Mouse (Mus musculus): ENCODE data around the gene Creb3l1. TPM values are rescaled to one million over a fixed set of nuclear protein-coding genes. Genes with fewer than 3 reads are reported as not detected.

The Creb3l1 gene
- polyA plus RNA-seq, 1 experiment: 8.9 TPM

DNA sequence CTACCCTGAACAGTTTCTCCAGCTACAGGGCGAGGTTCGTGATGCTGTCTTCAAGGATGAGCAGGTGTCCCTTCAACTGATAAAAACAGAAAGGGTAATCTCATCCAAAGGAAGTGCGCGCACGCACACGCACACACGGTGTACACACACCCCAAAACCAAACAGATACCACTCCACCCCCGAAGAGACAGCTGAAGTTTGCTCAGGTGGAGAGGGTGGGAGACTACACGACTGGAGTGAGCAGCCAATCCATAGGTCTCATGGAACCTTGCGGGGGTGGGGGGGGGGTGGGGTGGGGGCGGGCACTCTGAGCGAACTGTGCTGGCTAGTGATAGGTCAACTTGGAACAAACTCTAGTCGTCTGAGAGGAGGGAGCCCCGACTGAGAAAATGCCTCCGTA, 17.2 kb upstream of the Creb3l1 start:
- DNase-seq: no peak
- no peaks in the 10 kb centered on the region for H3K4me1 ChIP-seq (ENCODE audit: control insufficient read depth, insufficient read depth, low read length)
- no peak overlapping the region for H3K4me3 ChIP-seq (ENCODE audit: insufficient read depth, low read depth, low read length)
- TF ChIP-seq POLR2A (IDR thresholded peaks at IDR 0.05; ENCODE audit: low read depth, low read length) (no peak), CTCF (conservative IDR thresholded peaks at IDR 0.05; ENCODE audit: insufficient read depth, insufficient read length, low read depth, low read length) (no peak)
- H3K36me3 ChIP-seq (ENCODE audit: control insufficient read depth, insufficient read depth, low read length): no peaks in the 10 kb centered on the region
- H3K27me3 ChIP-seq (replicated peaks; ENCODE audit: control insufficient read depth, insufficient read depth, low read length): no peaks in the 10 kb centered on the region
- H3K27ac ChIP-seq (ENCODE audit: insufficient read depth, low read depth, low read length): no peak overlapping the region
- 83% methylated on average over 15 of the region's 15 CpGs for WGBS

DNA sequence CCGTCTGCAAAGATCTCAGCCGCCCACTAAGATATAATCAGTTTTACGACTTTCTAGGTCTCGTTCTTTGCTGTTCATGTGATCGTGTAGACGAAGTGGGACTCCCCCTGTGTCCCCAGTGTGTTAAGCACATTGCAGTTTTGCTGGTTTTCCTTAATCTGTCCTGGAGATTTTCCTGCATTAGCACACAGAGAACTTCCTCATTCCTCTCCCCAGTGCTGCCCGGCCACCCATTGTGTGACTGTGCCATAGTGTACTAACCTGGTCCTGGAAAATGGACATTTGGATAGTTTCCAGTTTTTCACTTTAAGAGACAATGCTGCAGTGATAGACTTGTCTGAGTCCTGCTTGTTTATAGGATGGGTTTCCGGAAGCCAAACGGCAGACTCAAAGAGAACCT, 10.0 kb upstream of the Creb3l1 start:
- DNase-seq: no peak
- WGBS: 64% methylated on average over 9 of the region's 9 CpGs
- TF ChIP-seq CTCF (conservative IDR thresholded peaks at IDR 0.05; ENCODE audit: insufficient read depth, insufficient read length, low read depth, low read length) (no peak), POLR2A (IDR thresholded peaks at IDR 0.05; ENCODE audit: low read depth, low read length) (no peak)
- Histone ChIP-seq H3K4me3 (ENCODE audit: insufficient read depth, low read depth, low read length) (no peak overlapping the region), H3K27me3 (replicated peaks; ENCODE audit: control insufficient read depth, insufficient read depth, low read length) (no peaks in the 10 kb centered on the region), H3K27ac (ENCODE audit: insufficient read depth, low read depth, low read length) (no peak overlapping the region), H3K36me3 (ENCODE audit: control insufficient read depth, insufficient read depth, low read length) (no peaks in the 10 kb centered on the region), H3K4me1 (ENCODE audit: control insufficient read depth, insufficient read depth, low read length) (no peaks in the 10 kb centered on the region)

DNA sequence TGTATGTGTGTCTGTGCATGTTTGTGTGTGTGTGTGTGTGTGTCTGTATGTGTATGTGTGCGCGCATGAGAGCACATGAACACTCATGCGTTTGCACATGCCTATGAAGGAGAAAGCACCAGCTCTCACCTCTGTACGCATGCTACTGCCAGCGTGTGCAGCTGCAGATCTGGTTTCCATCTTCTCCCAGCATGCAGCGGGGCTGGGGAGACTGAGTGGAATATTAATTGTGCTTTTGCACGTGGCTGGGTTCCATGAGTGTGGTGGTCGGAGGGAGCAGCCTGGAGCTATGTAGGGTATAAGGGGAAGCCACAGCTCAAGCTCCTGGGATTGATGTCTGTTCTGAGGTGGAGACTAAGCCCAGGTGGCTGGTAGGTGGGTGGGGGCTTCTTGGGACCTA, 6.3 kb upstream of the Creb3l1 start:
- H3K4me3 ChIP-seq (ENCODE audit: insufficient read depth, low read depth, low read length): no peak overlapping the region
- 85% methylated on average over 8 of the region's 8 CpGs for WGBS
- no peak for DNase-seq
- no peak for TF ChIP-seq POLR2A (IDR thresholded peaks at IDR 0.05; ENCODE audit: low read depth, low read length)
- TF ChIP-seq CTCF (conservative IDR thresholded peaks at IDR 0.05; ENCODE audit: insufficient read depth, insufficient read length, low read depth, low read length): no peak
- H3K4me1 ChIP-seq (ENCODE audit: control insufficient read depth, insufficient read depth, low read length): no peaks in the 10 kb centered on the region
- H3K36me3 ChIP-seq (ENCODE audit: control insufficient read depth, insufficient read depth, low read length): no peaks in the 10 kb centered on the region
- no peaks in the 10 kb centered on the region for H3K27me3 ChIP-seq (replicated peaks; ENCODE audit: control insufficient read depth, insufficient read depth, low read length)
- H3K27ac ChIP-seq (ENCODE audit: insufficient read depth, low read depth, low read length): no peak overlapping the region

DNA sequence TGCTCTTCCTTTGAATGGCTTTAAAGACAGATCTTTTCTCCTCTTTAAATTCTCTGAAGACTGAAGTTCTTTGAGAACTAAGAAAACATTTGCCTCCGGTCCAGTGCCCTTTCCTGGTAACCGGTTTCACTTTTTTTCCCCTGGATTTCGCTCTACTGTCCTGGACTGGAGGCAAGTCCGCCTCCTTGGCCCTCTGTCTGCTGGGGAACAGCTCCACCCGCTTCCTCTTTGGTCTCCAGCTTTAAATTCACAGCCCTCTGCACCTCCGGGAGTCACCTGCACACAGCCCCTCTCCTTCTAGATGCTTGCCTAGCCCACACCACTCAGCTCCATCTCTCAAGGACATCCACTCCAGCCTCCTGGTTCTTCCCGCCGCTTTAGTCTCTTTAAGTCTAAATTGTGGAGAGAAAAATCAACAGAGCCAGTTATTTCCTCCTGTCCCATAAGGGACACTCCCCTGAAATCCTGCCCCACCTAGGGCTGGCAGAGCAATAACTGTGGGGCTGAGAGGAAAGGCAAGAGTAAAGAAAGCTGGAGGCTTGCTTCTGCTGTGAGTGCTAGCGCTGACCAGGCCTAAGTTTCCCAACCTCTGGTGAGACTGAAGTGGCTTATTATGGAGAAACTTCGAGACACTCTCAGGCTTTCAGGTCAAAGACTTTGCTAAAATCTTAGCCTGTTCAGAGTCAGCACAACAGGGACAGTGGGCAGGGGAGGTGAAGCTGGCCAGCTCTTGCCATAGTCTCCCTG, 5.3 kb upstream of the Creb3l1 start:
- DNase-seq: no peak
- no peaks in the 10 kb centered on the region for H3K36me3 ChIP-seq (ENCODE audit: control insufficient read depth, insufficient read depth, low read length)
- H3K27ac ChIP-seq (ENCODE audit: insufficient read depth, low read depth, low read length): no peak overlapping the region
- H3K4me3 ChIP-seq (ENCODE audit: insufficient read depth, low read depth, low read length): no peak overlapping the region
- 70% methylated on average over 10 of the region's 10 CpGs for WGBS
- no peak for TF ChIP-seq POLR2A (IDR thresholded peaks at IDR 0.05; ENCODE audit: low read depth, low read length)
- H3K4me1 ChIP-seq (ENCODE audit: control insufficient read depth, insufficient read depth, low read length): no peaks in the 10 kb centered on the region; the same call in 1 of the 2 replicates
- H3K27me3 ChIP-seq (replicated peaks; ENCODE audit: control insufficient read depth, insufficient read depth, low read length): no peaks in the 10 kb centered on the region

DNA sequence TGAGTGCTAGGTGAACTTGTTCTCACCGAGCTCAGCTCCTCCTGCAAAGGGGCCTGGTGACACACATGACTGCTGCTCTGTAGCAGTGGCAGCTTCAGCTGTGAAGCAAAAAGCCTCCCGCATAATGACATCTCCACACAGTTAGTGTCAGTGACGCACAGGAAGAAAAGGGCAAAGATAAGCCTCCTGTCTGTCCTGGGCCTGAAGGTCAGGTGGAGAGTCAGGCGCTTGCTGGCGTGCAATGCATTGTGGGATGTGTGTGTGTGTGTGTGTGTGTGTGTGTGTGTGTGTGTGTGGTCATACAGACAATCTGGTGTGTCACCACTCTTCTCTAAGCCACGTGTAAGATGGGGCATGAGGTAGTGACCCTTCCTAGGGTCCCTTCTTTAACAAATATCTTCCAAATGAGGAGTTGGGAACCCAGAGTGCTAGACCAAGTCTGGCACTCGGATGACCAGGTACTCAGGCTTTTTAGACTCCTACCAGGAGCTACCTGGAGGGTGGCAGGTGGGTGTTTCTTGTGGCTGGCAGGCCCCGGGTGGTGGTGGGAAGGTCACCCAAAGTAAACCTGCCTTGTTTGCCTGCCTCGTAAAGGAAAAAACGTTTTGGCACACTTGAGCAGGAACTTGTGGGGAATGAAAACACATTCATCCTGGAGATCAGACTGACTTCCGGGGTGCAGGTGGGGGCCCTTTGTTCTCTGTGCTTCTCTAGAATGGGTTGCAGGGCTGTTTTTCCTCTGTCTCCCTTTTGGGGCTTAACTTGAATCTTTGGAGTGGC, 3.7 kb upstream of the Creb3l1 start:
- DNase-seq: no peak
- H3K36me3 ChIP-seq (ENCODE audit: control insufficient read depth, insufficient read depth, low read length): no peaks in the 10 kb centered on the region
- H3K27ac ChIP-seq (ENCODE audit: insufficient read depth, low read depth, low read length): no peak overlapping the region
- H3K27me3 ChIP-seq (replicated peaks; ENCODE audit: control insufficient read depth, insufficient read depth, low read length): no peaks in the 10 kb centered on the region
- H3K4me3 ChIP-seq (ENCODE audit: insufficient read depth, low read depth, low read length): no peak overlapping the region
- WGBS: 65% methylated on average over 11 of the region's 11 CpGs
- no peaks in the 10 kb centered on the region; the same call in 1 of the 2 replicates for H3K4me1 ChIP-seq (ENCODE audit: control insufficient read depth, insufficient read depth, low read length)
- TF ChIP-seq POLR2A (IDR thresholded peaks at IDR 0.05; ENCODE audit: low read depth, low read length) (no peak), CTCF (conservative IDR thresholded peaks at IDR 0.05; ENCODE audit: insufficient read depth, insufficient read length, low read depth, low read length) (no peak)

DNA sequence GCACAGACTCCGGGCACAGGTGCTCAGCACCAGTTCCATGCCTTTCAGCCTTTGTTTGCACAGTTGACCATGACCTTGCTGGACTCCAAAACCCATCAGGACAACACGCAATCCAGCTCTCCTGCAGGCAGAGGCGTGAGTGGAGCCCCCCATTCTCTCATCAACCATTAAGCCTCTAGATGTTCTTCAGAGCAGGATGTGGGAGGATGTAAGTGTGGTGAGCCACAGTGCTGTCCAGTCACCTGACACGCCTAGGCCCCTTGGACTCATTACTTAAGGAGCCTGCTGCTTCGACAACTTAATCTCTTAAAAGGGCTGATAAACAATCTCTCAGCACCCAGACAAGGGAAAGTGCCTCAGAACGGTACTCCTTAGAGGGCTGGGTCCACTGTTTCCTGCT, 1.7 kb upstream of the Creb3l1 start:
- WGBS: 86% methylated on average over 6 of the region's 6 CpGs
- Histone ChIP-seq H3K27me3 (replicated peaks; ENCODE audit: control insufficient read depth, insufficient read depth, low read length) (no peaks in the 10 kb centered on the region), H3K27ac (ENCODE audit: insufficient read depth, low read depth, low read length) (no peak overlapping the region), H3K36me3 (ENCODE audit: control insufficient read depth, insufficient read depth, low read length) (no peaks in the 10 kb centered on the region), H3K4me3 (ENCODE audit: insufficient read depth, low read depth, low read length) (no peak overlapping the region), H3K4me1 (ENCODE audit: control insufficient read depth, insufficient read depth, low read length) (no peaks in the 10 kb centered on the region; the same call in 1 of the 2 replicates)
- TF ChIP-seq CTCF (conservative IDR thresholded peaks at IDR 0.05; ENCODE audit: insufficient read depth, insufficient read length, low read depth, low read length) (no peak), POLR2A (IDR thresholded peaks at IDR 0.05; ENCODE audit: low read depth, low read length) (no peak)
- DNase-seq: no peak

DNA sequence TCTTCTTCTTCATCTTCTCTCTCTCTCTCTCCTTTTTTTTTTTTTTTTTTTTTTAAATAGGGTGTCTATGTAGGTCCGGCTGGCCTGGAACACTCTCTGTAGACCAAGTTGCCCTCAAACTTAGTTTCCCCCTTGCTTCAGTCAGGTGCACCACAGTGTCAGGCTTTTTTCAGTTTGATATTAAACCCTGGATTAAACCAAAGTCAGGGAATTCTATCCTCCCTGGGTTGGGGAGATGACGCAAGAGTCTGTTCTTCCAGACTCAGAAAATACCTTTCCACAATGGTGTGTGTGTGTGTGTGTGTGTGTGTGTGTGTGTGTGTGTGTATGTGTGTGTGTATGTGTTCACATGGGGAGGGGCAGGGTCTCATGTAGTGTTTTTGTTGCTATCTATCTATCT, 900 bp upstream of the Creb3l1 start:
- Histone ChIP-seq H3K4me1 (ENCODE audit: control insufficient read depth, insufficient read depth, low read length) (no peaks in the 10 kb centered on the region; the same call in 1 of the 2 replicates), H3K27me3 (replicated peaks; ENCODE audit: control insufficient read depth, insufficient read depth, low read length) (no peaks in the 10 kb centered on the region), H3K36me3 (ENCODE audit: control insufficient read depth, insufficient read depth, low read length) (no peaks in the 10 kb centered on the region), H3K27ac (ENCODE audit: insufficient read depth, low read depth, low read length) (no peak overlapping the region), H3K4me3 (ENCODE audit: insufficient read depth, low read depth, low read length) (no peak overlapping the region)
- 95% methylated on average over 2 of the region's 2 CpGs for WGBS
- no peak for DNase-seq
- no peak for TF ChIP-seq CTCF (conservative IDR thresholded peaks at IDR 0.05; ENCODE audit: insufficient read depth, insufficient read length, low read depth, low read length)
- TF ChIP-seq POLR2A (IDR thresholded peaks at IDR 0.05; ENCODE audit: low read depth, low read length): no peak
